Mouse (Mus musculus): Measurements from ENCODE around the gene Ghrh.

Gene Ghrh

GRCm38 (mm10) chr2:157349121-157349778 lies 1.9 kb upstream of the Ghrh start:
- DNase-seq (ENCODE audit: low spot score), result no peak

- no peak for DNase-seq (ENCODE audit: low spot score)
Measured at GRCm38 (mm10) chr2:157343337-157343736, 4.0 kb downstream of the Ghrh start.

- no peak for DNase-seq (ENCODE audit: low spot score)
Measured at GRCm38 (mm10) chr2:157342328-157342926, 4.9 kb downstream of the Ghrh start.

- DNase-seq (ENCODE audit: low spot score), result peak; percentile 35
Measured at GRCm38 (mm10) chr2:157341554-157342270, 5.6 kb downstream of the Ghrh start.

DNA sequence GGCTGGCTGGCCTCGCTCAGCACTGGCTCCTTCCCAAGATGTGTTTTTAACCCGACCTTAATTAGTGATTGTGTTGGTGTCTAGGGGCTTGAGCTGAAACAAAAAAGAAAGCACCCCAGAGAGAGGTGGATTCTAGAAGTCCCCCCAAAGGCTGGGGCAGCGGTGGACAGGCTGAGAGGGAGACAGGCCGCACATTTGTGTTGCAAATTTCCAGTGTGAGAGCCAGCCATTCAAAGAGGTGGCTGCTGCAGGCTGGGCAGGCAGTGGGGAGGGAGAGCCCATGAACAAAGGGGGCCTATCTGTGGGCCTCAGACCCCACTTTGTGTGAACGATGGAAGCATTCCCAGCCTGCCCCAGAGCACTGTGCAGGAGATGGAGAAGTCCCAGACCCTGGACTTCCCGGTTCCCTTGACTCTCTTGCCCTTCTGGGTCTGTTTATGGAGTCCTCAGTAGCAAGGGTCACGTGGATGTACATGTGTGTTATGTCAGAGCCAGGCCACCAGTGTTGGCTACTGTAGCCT lies 7.0 kb downstream of the Ghrh start:
- no peak for DNase-seq (ENCODE audit: low spot score)

DNA sequence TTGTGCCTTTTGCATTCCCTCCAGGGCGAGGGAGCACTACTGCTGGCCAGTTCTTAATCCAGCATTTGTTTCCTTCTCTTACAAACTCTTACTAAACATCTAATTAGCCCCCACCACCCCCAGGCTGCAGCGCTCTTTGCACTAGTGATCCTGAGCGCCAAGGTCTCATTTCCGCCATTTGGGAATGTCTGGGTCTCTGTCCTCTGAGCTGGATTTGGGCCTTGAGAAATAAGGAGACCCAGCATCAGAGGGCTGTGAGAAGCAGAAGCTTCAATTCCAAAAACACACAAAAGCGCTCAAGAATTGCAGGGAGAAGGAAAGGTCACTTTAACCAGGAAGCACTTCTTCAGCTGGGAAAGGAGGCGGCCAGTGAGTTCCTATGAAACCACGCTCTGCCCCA lies 7.8 kb downstream of the Ghrh start:
- DNase-seq (ENCODE audit: low spot score), result no peak

DNA sequence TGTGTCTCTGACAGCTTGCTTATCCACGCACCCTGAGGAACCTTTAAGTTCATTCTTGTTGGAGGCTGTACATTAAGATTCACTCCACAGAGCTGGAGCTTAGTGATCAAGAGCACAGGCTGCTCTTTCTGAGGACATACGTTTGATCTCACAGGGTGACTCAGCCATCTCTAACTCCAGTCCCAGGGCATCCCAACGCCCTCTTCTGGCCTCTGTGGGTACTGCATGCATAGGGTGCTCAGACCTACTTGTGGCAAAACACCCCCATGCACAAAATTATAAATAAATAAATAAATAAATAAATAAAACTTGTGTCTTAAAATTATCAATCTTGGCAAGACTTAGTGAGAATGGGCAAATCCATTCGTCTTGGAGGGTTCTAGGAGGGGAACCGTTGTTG lies 8.6 kb downstream of the Ghrh start:
- peak; percentile 56 for DNase-seq (ENCODE audit: low spot score)

DNA sequence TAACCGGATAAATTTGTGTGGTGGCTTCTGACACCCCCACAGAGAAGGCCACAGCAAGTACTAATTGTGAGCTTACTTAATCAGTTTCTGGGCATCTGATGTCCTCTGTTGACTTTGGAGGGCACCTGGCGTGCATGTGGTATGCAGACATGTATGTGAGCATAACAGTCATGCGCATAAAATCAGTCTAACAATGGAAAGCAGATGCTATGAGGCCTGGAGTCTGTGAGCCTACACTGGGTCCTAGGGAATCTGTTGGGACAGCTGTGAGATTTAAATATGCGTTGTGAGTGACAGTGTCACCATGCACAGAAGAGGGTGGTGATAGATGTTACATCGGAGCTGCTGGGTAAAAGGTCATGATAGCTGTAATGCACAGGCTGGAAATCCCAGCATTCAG lies 15.2 kb downstream of the Ghrh start:
- DNase-seq (ENCODE audit: low spot score), result no peak

- no peak for DNase-seq (ENCODE audit: low spot score)
Measured at GRCm38 (mm10) chr2:157328570-157328969, 18.7 kb downstream of the Ghrh start.

DNA sequence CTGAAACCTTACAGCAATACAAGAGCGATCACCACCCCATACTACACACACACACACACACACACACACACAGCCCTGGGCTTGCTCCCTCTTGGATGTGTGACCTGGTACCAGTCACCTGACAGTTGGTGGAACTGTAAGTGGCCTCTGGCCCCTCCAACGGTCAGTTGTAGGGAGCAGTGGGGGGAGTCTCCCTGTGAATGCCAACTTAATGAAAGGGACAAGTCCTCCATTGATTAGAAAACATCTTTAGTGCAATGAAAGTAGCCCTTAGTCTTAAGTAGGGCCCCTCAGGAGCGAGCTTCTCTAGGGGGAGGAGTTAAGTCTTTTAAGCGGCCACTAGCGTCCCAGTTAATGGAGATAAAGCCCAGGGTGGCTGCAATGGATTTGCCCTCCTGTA lies 19.2 kb downstream of the Ghrh start:
- no peak for DNase-seq (ENCODE audit: low spot score)

DNA sequence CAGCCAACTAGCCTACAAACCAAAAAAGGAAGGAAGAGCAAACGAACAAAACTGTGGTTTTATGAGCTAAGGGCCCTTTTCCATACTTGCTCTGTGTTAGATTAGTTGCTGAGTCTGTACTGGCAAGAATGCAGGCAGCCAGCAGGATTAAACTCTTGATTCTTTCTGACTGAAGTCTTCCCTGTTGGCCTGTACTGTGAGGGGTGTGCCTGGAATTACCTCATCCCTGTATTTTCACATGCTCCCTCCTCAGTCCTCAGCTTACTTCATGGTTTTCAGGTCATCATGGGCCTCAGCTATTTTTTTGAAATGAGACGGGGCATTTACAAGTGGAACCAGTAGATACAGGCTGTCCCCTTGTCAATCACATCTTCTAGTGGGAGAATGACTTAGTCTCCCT lies 22.1 kb downstream of the Ghrh start:
- DNase-seq (ENCODE audit: low spot score), result no peak

DNA sequence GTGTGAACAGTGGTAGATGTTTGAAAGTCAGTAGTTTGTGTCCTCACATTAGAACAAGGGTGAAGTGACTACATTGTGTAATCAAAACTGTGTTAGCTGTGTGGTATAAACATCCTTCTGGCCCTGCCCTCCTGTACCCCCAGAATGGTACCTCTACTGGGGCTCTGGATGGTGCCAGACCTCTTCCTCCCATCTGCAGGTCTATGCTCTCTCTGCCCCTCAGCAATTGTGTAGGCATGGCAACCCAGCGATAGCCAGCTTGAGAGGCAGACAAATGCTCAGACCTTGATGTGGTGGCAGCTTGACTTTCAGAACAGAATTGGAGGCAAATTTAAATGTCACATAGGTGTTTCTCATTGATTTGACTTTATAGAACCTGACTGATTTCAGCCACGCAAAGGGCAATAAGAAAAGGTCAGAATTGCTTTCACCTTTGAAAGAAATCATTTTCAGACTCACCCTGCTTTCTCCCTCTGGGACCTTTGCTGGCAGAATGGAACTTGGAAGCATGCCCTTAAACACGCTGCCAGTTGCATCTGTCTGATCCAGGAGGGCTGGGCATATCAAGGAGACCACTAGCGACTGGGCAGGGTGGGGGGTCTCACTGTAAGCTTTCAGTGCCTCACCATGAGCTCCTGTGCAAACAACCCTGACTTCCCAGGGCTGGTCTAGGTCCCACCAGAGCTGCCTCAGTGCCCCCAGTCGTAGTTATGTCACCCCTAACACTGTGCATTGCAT lies 25.1 kb downstream of the Ghrh start:
- no peak for DNase-seq (ENCODE audit: low spot score)

DNA sequence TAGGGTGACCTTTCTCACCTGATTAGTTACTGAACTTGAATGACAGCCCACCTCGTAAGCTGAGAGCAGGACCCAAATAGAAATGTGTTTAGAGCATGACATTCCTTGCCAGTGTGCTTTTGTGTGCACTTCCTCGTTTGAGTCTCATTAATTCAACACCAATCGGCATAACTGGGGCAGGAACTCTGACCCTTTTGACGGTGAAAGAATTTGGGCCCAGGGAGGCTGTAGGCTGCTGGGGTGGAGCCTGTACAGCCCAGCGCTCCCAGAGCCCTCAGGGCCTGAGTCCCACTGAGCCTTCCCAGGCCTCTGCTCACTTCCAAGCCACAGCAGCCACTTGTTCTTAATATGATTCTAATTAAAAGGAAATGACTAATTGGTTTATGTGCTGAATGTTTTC lies 26.4 kb downstream of the Ghrh start:
- DNase-seq (ENCODE audit: low spot score), result no peak

DNA sequence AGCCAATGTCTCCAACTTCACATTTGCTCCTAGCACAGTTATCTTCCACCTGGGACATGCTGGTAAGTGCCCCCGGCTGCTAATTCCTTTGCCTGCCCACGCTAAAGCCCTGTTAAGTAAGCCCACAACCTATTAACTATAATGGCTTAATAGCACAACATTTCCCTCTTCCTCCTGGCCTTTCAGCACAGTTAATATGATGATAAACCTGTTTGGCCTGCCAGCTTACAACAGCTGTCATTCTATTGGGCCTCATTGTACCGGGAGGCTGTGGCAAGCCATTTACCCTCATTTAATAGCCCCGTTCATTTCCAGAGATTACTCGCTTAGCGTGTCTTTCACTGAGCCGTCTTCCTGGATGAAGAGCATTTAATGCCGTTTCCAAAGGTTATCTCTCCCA lies 27.2 kb downstream of the Ghrh start:
- no peak for DNase-seq (ENCODE audit: low spot score)

- no peak for DNase-seq (ENCODE audit: low spot score)
Measured at GRCm38 (mm10) chr2:157317220-157317619, 30.1 kb downstream of the Ghrh start.

GRCm38 (mm10) chr2:157316358-157316933 lies 30.9 kb downstream of the Ghrh start:
- DNase-seq (ENCODE audit: low spot score), result no peak

- DNase-seq (ENCODE audit: low spot score), result no peak
Measured at GRCm38 (mm10) chr2:157315486-157315885, 31.8 kb downstream of the Ghrh start.

- no peak for DNase-seq (ENCODE audit: low spot score)
Measured at GRCm38 (mm10) chr2:157314310-157314709, 33.0 kb downstream of the Ghrh start.

- DNase-seq (ENCODE audit: low spot score), result no peak
Measured at GRCm38 (mm10) chr2:157313718-157314117, 33.6 kb downstream of the Ghrh start.

DNA sequence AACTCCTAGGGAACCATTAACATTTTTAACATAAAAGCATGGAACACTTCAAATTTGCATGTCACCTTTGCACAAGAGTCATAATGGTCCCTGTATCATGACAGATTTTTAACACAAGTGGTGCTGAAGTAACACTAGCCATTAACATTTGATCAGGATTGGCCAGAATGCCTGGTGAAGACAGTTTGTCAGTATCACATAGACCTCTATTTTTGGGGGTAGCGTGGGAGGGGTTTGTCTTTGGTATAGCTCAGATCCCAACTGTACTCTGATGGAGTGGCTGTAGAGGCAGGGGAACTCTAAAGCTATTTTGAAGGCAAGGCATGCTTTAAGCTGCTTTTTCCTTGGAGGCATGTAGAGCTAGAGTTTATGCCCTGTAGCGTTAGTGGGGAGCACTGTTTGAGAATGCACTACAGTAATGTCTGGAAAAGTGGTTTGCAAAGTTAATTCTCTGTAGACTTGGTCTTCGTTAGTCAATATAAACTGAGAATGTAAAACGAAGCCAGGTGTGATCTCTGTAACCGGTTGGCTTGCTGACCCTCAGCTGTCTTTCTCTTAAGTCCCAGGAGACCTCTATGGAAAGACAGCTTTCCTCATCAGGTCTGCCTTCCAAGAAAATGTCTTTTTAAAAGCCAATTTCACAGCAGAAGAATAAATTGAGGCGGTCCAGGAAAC lies 36.2 kb downstream of the Ghrh start:
- no peak for DNase-seq (ENCODE audit: low spot score)

DNA sequence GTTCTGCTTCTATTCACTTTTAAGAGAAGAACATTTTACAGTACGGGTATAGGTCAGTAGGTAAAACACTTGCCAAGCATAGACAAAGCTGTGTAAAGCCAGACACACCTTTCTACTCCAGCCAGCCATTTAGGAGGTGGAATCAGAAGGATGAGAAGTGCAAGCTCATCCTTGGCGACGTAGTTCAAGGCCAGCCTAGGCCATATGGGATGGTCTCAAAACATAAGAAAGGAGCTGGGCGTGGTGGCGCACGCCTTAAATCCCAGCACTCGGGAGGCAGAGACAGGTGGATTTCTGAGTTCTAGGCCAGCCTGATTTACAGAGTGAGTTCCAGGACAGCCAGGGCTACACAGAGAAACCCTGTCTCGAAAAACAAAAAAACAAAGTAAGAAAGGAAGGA lies 37.7 kb downstream of the Ghrh start:
- no peak for DNase-seq (ENCODE audit: low spot score)
